Mouse (Mus musculus): ENCODE data around the gene Mrps6.

GRCm38 (mm10) chr16:92083771-92084453 is 25.8 kb downstream of the Mrps6 start:
- no peak for TF ChIP-seq GATA1 (IDR thresholded peaks at IDR 0.05; ENCODE audit: borderline replicate concordance, low read length)
- TF ChIP-seq FLI1 (IDR thresholded peaks at IDR 0.05; ENCODE audit: low read length) = no peak
